Mouse (Mus musculus): ENCODE data around the gene Rbm46.

- no peak for TF ChIP-seq ZNF384 (IDR thresholded peaks at IDR 0.05; ENCODE audit: low read depth, low read length)
- TF ChIP-seq MAFK (IDR thresholded peaks at IDR 0.05; ENCODE audit: insufficient read depth, low read depth, low read length) = no peak
- TF ChIP-seq HCFC1 (IDR thresholded peaks at IDR 0.05; ENCODE audit: borderline replicate concordance, insufficient read depth, low read length) = no peak
- TF ChIP-seq CHD2 (IDR thresholded peaks at IDR 0.05; ENCODE audit: low read depth, low read length) = no peak
- no peak for TF ChIP-seq ZC3H11A (IDR thresholded peaks at IDR 0.05; ENCODE audit: borderline replicate concordance, low read depth, low read length)
These were observed 82.6 kb downstream of the Rbm46 start for GRCm38 (mm10) chr3:82793656-82794055.

Measured in ES-E14 (cell line).